Mouse (Mus musculus): ENCODE measurements around the gene Krt87. TPM values are rescaled to one million over a fixed set of nuclear protein-coding genes. Genes with fewer than 3 reads are reported as not detected.

Krt87 gene
- polyA plus RNA-seq, 1 experiment from 2014 or later = not detected

GRCm38 (mm10) chr15:101458361-101458930 is 19.8 kb upstream of the Krt87 start:
- Histone ChIP-seq H3K4me3 (replicated peaks) (no peak overlapping the region), H3K9ac (no peak overlapping the region), H3K4me2 (no peak overlapping the region), H3K9me3 (replicated peaks) (no peaks in the 10 kb centered on the region), H3K36me3 (replicated peaks) (no peaks in the 10 kb centered on the region), H3K27ac (replicated peaks) (no peak overlapping the region), H3K27me3 (0 out of 2 replicates have a peak, but pooled peaks cover 4% of the 10 kb centered on the region), H3K4me1 (replicated peaks) (no peaks in the 10 kb centered on the region)
- 62% methylated on average over 16 of the region's 16 CpGs for WGBS (ENCODE audit: insufficient replicate concordance)
- no peak for ATAC-seq (ENCODE audit: insufficient read depth)

GRCm38 (mm10) chr15:101455891-101456290 is 17.3 kb upstream of the Krt87 start:
- no peak for ATAC-seq (ENCODE audit: insufficient read depth)
- Histone ChIP-seq H3K4me3 (replicated peaks) (no peak overlapping the region), H3K9me3 (replicated peaks) (no peaks in the 10 kb centered on the region), H3K36me3 (replicated peaks) (no peaks in the 10 kb centered on the region), H3K27me3 (0 out of 2 replicates have a peak, but pooled peaks cover 4% of the 10 kb centered on the region), H3K4me1 (replicated peaks) (no peaks in the 10 kb centered on the region), H3K9ac (no peak overlapping the region), H3K27ac (replicated peaks) (no peak overlapping the region), H3K4me2 (no peak overlapping the region)
- WGBS (ENCODE audit: insufficient replicate concordance) = 67% methylated on average over 6 of the region's 6 CpGs

DNA sequence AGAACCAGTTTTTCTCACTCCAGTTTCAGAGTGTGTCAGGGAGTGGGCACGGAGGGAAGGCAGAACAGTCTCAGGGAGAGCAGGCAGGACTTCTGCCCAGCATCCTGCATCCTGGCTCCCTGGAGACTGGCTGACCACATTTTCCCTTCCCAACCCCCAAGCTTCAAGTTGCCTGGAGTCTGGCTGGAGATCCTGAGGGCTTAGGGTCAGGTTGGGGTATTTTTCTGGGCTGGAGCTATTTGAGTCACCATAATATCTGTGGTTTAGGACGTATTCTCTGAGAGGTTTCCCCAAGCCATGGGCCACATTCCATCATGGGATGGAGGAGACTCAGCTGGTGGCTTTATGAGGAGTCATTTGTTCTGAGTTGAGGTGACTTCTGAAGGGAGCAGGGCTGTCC is 16.7 kb upstream of the Krt87 start:
- no peaks in the 10 kb centered on the region for H3K9me3 ChIP-seq (replicated peaks)
- H3K4me2 ChIP-seq = no peak overlapping the region
- H3K9ac ChIP-seq = no peak overlapping the region
- 0 out of 2 replicates have a peak, but pooled peaks cover 4% of the 10 kb centered on the region for H3K27me3 ChIP-seq
- H3K36me3 ChIP-seq (replicated peaks) = no peaks in the 10 kb centered on the region
- ATAC-seq (ENCODE audit: insufficient read depth) = no peak
- H3K4me3 ChIP-seq (replicated peaks) = no peak overlapping the region
- no peak overlapping the region for H3K27ac ChIP-seq (replicated peaks)
- 74% methylated on average over 2 of the region's 2 CpGs for WGBS (ENCODE audit: insufficient replicate concordance)
- no peaks in the 10 kb centered on the region for H3K4me1 ChIP-seq (replicated peaks)

DNA sequence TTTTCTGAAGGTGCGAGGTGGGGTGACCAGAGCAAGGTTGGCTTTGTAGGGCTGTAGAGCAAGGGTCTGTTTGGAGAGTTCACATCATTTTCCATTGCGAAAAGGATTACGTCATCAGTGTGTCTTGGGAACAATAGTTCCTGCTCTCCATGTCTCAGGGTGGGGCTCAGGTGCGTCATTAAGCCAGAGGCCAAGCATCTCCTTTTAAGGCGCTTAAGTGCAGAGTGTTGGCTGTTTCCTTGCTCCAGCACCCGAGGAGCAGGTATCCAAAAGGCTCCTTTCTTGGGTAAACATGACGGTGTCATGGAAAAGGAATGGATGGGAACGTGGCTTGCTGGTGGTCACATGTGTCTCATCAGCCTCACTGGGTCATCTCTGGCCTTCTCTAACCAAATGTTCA is 16.2 kb upstream of the Krt87 start:
- no peak overlapping the region for H3K9ac ChIP-seq
- no peaks in the 10 kb centered on the region for H3K9me3 ChIP-seq (replicated peaks)
- no peak overlapping the region for H3K4me3 ChIP-seq (replicated peaks)
- no peak overlapping the region for H3K27ac ChIP-seq (replicated peaks)
- no peak for ATAC-seq (ENCODE audit: insufficient read depth)
- H3K27me3 ChIP-seq = 0 out of 2 replicates have a peak, but pooled peaks cover 4% of the 10 kb centered on the region
- H3K36me3 ChIP-seq (replicated peaks) = no peaks in the 10 kb centered on the region
- no peak overlapping the region for H3K4me2 ChIP-seq
- H3K4me1 ChIP-seq (replicated peaks) = no peaks in the 10 kb centered on the region
- WGBS (ENCODE audit: insufficient replicate concordance) = 67% methylated on average over 8 of the region's 8 CpGs

- H3K4me2 ChIP-seq = no peak overlapping the region
- H3K4me3 ChIP-seq (replicated peaks) = no peak overlapping the region
- no peak for ATAC-seq (ENCODE audit: insufficient read depth)
- H3K4me1 ChIP-seq (replicated peaks) = no peaks in the 10 kb centered on the region
- H3K9ac ChIP-seq = no peak overlapping the region
- H3K36me3 ChIP-seq (replicated peaks) = no peaks in the 10 kb centered on the region
- H3K9me3 ChIP-seq (replicated peaks) = no peaks in the 10 kb centered on the region
- no peaks in the 10 kb centered on the region for H3K27me3 ChIP-seq
- 4% methylated on average over 13 of the region's 13 CpGs for WGBS (ENCODE audit: insufficient replicate concordance)
- H3K27ac ChIP-seq (replicated peaks) = no peak overlapping the region
Measured at GRCm38 (mm10) chr15:101453093-101453736, 14.6 kb upstream of the Krt87 start.

GRCm38 (mm10) chr15:101447444-101447843 is 8.8 kb upstream of the Krt87 start, which contains the start of gene Krt88:
TSS of gene Krt88 (plus strand) at chr15:101447744.
- Histone ChIP-seq H3K4me1 (replicated peaks) (no peaks in the 10 kb centered on the region), H3K36me3 (replicated peaks) (no peaks in the 10 kb centered on the region), H3K4me3 (replicated peaks) (no peak within 1 kb of the TSS), H3K27ac (replicated peaks) (no peak within 1 kb of the TSS), H3K9ac (no peak within 1 kb of the TSS), H3K27me3 (no peaks in the 10 kb centered on the region), H3K4me2 (no peak within 1 kb of the TSS), H3K9me3 (replicated peaks) (no peaks in the 10 kb centered on the region)
- ATAC-seq (ENCODE audit: insufficient read depth) = no peak
- WGBS (ENCODE audit: insufficient replicate concordance) = 42% methylated on average over 2 of the region's 2 CpGs

DNA sequence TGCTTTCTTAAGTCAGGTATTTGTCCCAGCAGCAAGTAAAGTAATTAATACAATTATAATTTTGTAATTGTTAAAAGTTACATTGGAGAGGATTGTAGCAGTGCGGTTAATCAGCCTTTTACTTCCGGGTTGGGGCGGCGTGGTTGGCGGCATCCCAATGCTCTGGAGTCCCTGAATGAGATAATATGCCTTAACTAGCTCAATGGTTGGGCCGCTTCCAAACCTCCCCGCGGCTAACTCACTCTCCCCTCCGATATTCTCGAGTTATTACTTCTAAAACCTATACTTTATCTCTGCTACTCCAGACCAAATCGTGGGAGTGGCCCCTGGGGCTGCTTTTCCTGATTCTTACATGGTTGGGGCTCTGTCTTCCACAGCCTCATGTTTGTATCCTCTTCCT is 8.0 kb upstream of the Krt87 start:
- no peak overlapping the region for H3K9ac ChIP-seq
- no peaks in the 10 kb centered on the region for H3K4me1 ChIP-seq (replicated peaks)
- WGBS (ENCODE audit: insufficient replicate concordance) = 54% methylated on average over 11 of the region's 11 CpGs
- no peaks in the 10 kb centered on the region for H3K36me3 ChIP-seq (replicated peaks)
- no peak for ATAC-seq (ENCODE audit: insufficient read depth)
- no peaks in the 10 kb centered on the region for H3K9me3 ChIP-seq (replicated peaks)
- no peak overlapping the region for H3K4me3 ChIP-seq (replicated peaks)
- no peak overlapping the region for H3K4me2 ChIP-seq
- no peaks in the 10 kb centered on the region for H3K27me3 ChIP-seq
- H3K27ac ChIP-seq (replicated peaks) = no peak overlapping the region

- Histone ChIP-seq H3K4me2 (no peak overlapping the region), H3K9ac (no peak overlapping the region), H3K27ac (replicated peaks) (no peak overlapping the region), H3K9me3 (replicated peaks) (no peaks in the 10 kb centered on the region), H3K4me1 (replicated peaks) (no peaks in the 10 kb centered on the region), H3K36me3 (replicated peaks) (no peaks in the 10 kb centered on the region), H3K27me3 (peaks cover 39% of the 10 kb centered on the region), H3K4me3 (replicated peaks) (no peak overlapping the region)
- WGBS (ENCODE audit: insufficient replicate concordance) = 63% methylated on average over 4 of the region's 4 CpGs
- no peak for ATAC-seq (ENCODE audit: insufficient read depth)
Measured at GRCm38 (mm10) chr15:101440837-101441236, 2.2 kb upstream of the Krt87 start.

GRCm38 (mm10) chr15:101436611-101437010 is 2.0 kb downstream of the Krt87 start:
- Histone ChIP-seq H3K9me3 (replicated peaks) (no peaks in the 10 kb centered on the region), H3K36me3 (replicated peaks) (no peaks in the 10 kb centered on the region), H3K27ac (replicated peaks) (no peak overlapping the region), H3K4me2 (no peak overlapping the region), H3K4me1 (replicated peaks) (no peaks in the 10 kb centered on the region), H3K9ac (no peak overlapping the region), H3K27me3 (peaks cover 39% of the 10 kb centered on the region), H3K4me3 (replicated peaks) (no peak overlapping the region)
- ATAC-seq (ENCODE audit: insufficient read depth) = no peak
- 63% methylated on average over 7 of the region's 7 CpGs for WGBS (ENCODE audit: insufficient replicate concordance)

DNA sequence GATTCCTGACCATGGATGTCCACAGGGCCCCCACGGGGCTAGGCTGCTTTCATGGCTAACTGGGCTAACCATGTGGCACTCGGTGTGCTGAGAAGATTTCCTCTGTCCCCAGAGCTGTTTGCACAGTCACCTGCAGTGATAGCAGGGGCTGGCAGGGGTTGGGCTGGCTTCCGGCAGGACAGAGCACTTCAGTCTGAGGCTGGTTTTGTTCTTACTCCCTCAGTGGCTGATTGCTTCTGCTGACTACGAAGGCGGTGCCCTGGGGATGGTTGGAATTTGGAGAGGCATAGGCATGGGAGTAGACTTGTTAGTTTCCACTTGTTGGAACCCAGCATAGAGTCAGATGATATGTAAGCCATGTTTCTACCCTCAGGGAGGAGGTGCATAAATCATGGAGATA is 13.7 kb downstream of the Krt87 start:
- Histone ChIP-seq H3K36me3 (replicated peaks) (no peaks in the 10 kb centered on the region), H3K27ac (replicated peaks) (no peak overlapping the region), H3K4me3 (replicated peaks) (no peak overlapping the region), H3K4me2 (no peak overlapping the region), H3K4me1 (replicated peaks) (no peaks in the 10 kb centered on the region), H3K9me3 (replicated peaks) (no peaks in the 10 kb centered on the region), H3K27me3 (no peaks in the 10 kb centered on the region; the same call in 1 of the 2 replicates), H3K9ac (no peak overlapping the region)
- no peak for ATAC-seq (ENCODE audit: insufficient read depth)
- WGBS (ENCODE audit: insufficient replicate concordance) = 23% methylated on average over 5 of the region's 5 CpGs

DNA sequence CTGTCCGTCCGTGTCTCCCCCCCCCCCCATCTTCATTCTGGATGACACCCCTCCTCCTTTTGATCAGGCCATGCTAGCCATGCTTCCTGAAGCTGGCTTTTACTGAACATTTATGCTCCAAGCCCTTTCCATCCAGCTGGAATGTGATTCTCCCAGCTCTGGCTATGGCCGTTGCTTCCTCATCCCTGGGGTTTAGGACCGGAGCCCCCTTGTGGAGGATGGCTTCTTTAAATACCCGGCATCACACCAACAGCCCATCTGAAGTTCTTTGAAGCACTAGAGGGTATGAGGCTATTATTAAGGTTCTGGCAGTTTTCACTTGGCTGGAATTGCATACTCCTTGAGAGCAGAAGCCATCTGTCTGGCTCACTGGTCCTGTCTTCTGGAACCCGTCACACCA is 17.7 kb downstream of the Krt87 start:
- Histone ChIP-seq H3K36me3 (replicated peaks) (no peaks in the 10 kb centered on the region), H3K4me3 (replicated peaks) (no peak overlapping the region), H3K9ac (no peak overlapping the region), H3K4me1 (replicated peaks) (no peaks in the 10 kb centered on the region), H3K27ac (replicated peaks) (no peak overlapping the region), H3K9me3 (replicated peaks) (no peaks in the 10 kb centered on the region), H3K27me3 (no peaks in the 10 kb centered on the region), H3K4me2 (no peak overlapping the region)
- WGBS (ENCODE audit: insufficient replicate concordance) = 51% methylated on average over 5 of the region's 6 CpGs
- ATAC-seq (ENCODE audit: insufficient read depth) = no peak

DNA sequence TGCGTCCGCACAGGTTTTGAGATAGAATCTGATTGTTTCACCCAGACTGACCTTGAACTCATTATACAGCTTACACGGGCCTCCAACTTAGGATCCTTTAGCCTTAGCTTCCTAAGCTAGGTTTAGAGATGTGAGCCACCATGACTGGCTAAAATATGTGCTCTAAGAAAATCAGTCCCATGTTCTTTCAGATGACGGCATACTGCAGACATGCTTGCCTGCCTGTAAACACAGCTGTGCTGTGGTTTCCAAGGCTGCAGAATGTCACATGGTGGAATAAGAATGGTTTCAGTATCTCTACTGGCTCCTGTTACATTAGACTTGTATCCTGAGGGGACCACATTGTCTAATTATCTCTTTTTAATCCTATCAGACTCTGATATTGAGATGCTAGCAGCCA is 19.7 kb downstream of the Krt87 start:
- no peak overlapping the region for H3K27ac ChIP-seq (replicated peaks)
- H3K27me3 ChIP-seq = no peaks in the 10 kb centered on the region
- H3K9ac ChIP-seq = no peak overlapping the region
- no peak overlapping the region for H3K4me2 ChIP-seq
- H3K4me3 ChIP-seq (replicated peaks) = no peak overlapping the region
- no peaks in the 10 kb centered on the region for H3K4me1 ChIP-seq (replicated peaks)
- no peak for ATAC-seq (ENCODE audit: insufficient read depth)
- 65% methylated on average over 4 of the region's 4 CpGs for WGBS (ENCODE audit: insufficient replicate concordance)
- H3K36me3 ChIP-seq (replicated peaks) = no peaks in the 10 kb centered on the region
- no peaks in the 10 kb centered on the region for H3K9me3 ChIP-seq (replicated peaks)

Measured in liver, embryonic 15.5 days (tissue).